Mouse (Mus musculus): ENCODE measurements around the gene Tmem151a. TPM values are rescaled to one million over a fixed set of nuclear protein-coding genes. Genes with fewer than 3 reads are reported as not detected.

The Tmem151a gene
- total and polyA plus RNA-seq, 2 experiments from 2014 or later: 37.0 to 46.2 TPM

GRCm38 (mm10) chr19:5117494-5118383, 32.4 kb upstream of the Tmem151a start:
- WGBS: 1% methylated on average over 82 of the region's 83 CpGs
- peak overlapping the region; percentile 93 for H3K27ac ChIP-seq (ENCODE audit: low read depth, low read length)
- H3K36me3 ChIP-seq (ENCODE audit: insufficient read depth): peaks cover 10% of the 10 kb centered on the region
- no peaks in the 10 kb centered on the region for H3K9me3 ChIP-seq (ENCODE audit: low read length)
- H3K4me1 ChIP-seq (ENCODE audit: insufficient read depth): peaks cover 7% of the 10 kb centered on the region
- peak; percentile 93 for TF ChIP-seq CTCF (IDR thresholded peaks at IDR 0.05; ENCODE audit: low read depth)
- peak overlapping the region; percentile 88 for H3K9ac ChIP-seq
- peak; percentile 91 for ATAC-seq
- no peaks in the 10 kb centered on the region for H3K27me3 ChIP-seq (ENCODE audit: insufficient read depth, low read length)
- peak overlapping the region; percentile 86 for H3K4me2 ChIP-seq (ENCODE audit: low read depth)
- H3K4me3 ChIP-seq (ENCODE audit: low read depth, low read length): peak overlapping the region; percentile 95
- peak; percentile 92 for DNase-seq

GRCm38 (mm10) chr19:5113783-5114182, 28.5 kb upstream of the Tmem151a start:
- ATAC-seq: no peak
- H3K9me3 ChIP-seq (ENCODE audit: low read length): no peaks in the 10 kb centered on the region
- H3K36me3 ChIP-seq (ENCODE audit: insufficient read depth): peaks cover 50% of the 10 kb centered on the region
- no peaks in the 10 kb centered on the region for H3K27me3 ChIP-seq (ENCODE audit: insufficient read depth, low read length)
- peaks cover 7% of the 10 kb centered on the region for H3K4me1 ChIP-seq (ENCODE audit: insufficient read depth)
- no peak for DNase-seq
- no peak overlapping the region for H3K27ac ChIP-seq (ENCODE audit: low read depth, low read length)
- no peak overlapping the region for H3K4me2 ChIP-seq (ENCODE audit: low read depth)
- 91% methylated on average over 7 of the region's 7 CpGs for WGBS
- TF ChIP-seq CTCF (IDR thresholded peaks at IDR 0.05; ENCODE audit: low read depth): no peak
- no peak overlapping the region for H3K4me3 ChIP-seq (ENCODE audit: low read depth, low read length)
- H3K9ac ChIP-seq: no peak overlapping the region

GRCm38 (mm10) chr19:5109659-5110453, 24.5 kb upstream of the Tmem151a start:
- Histone ChIP-seq H3K36me3 (ENCODE audit: insufficient read depth) (peaks cover 64% of the 10 kb centered on the region), H3K9ac (no peak overlapping the region), H3K27me3 (ENCODE audit: insufficient read depth, low read length) (no peaks in the 10 kb centered on the region), H3K27ac (ENCODE audit: low read depth, low read length) (no peak overlapping the region), H3K4me3 (ENCODE audit: low read depth, low read length) (no peak overlapping the region), H3K4me1 (ENCODE audit: insufficient read depth) (peaks cover 10% of the 10 kb centered on the region), H3K4me2 (ENCODE audit: low read depth) (no peak overlapping the region), H3K9me3 (ENCODE audit: low read length) (no peaks in the 10 kb centered on the region)
- WGBS: 78% methylated on average over 19 of the region's 19 CpGs
- ATAC-seq (no peak), DNase-seq (no peak)
- TF ChIP-seq CTCF (IDR thresholded peaks at IDR 0.05; ENCODE audit: low read depth): peak; percentile 59

GRCm38 (mm10) chr19:5108702-5109101, 23.4 kb upstream of the Tmem151a start:
- WGBS: 64% methylated on average over 4 of the region's 4 CpGs
- no peak for ATAC-seq

GRCm38 (mm10) chr19:5108271-5108575, 22.9 kb upstream of the Tmem151a start:
- TF ChIP-seq CTCF (IDR thresholded peaks at IDR 0.05; ENCODE audit: low read depth): peak; percentile 51
- no peak overlapping the region for H3K27ac ChIP-seq (ENCODE audit: low read depth, low read length)
- no peak overlapping the region for H3K9ac ChIP-seq
- no peaks in the 10 kb centered on the region for H3K9me3 ChIP-seq (ENCODE audit: low read length)
- no peak for ATAC-seq
- H3K27me3 ChIP-seq (ENCODE audit: insufficient read depth, low read length): no peaks in the 10 kb centered on the region
- peaks cover 70% of the 10 kb centered on the region for H3K36me3 ChIP-seq (ENCODE audit: insufficient read depth)
- no peak for DNase-seq
- no peak overlapping the region for H3K4me2 ChIP-seq (ENCODE audit: low read depth)
- H3K4me1 ChIP-seq (ENCODE audit: insufficient read depth): peaks cover 10% of the 10 kb centered on the region
- WGBS: 31% methylated on average over 5 of the region's 5 CpGs
- H3K4me3 ChIP-seq (ENCODE audit: low read depth, low read length): no peak overlapping the region

More at GRCm38 (mm10) chr19:5108702-5109101, 23.4 kb upstream of the Tmem151a start:
- no peak overlapping the region for H3K4me2 ChIP-seq (ENCODE audit: low read depth)
- peaks cover 69% of the 10 kb centered on the region for H3K36me3 ChIP-seq (ENCODE audit: insufficient read depth)
- H3K9me3 ChIP-seq (ENCODE audit: low read length): no peaks in the 10 kb centered on the region
- H3K4me3 ChIP-seq (ENCODE audit: low read depth, low read length): no peak overlapping the region
- no peaks in the 10 kb centered on the region for H3K27me3 ChIP-seq (ENCODE audit: insufficient read depth, low read length)
- no peak for DNase-seq
- H3K27ac ChIP-seq (ENCODE audit: low read depth, low read length): no peak overlapping the region
- peaks cover 10% of the 10 kb centered on the region for H3K4me1 ChIP-seq (ENCODE audit: insufficient read depth)
- no peak overlapping the region for H3K9ac ChIP-seq
- TF ChIP-seq CTCF (IDR thresholded peaks at IDR 0.05; ENCODE audit: low read depth): no peak

GRCm38 (mm10) chr19:5107556-5108270, 22.4 kb upstream of the Tmem151a start:
- H3K4me1 ChIP-seq (ENCODE audit: insufficient read depth): peaks cover 10% of the 10 kb centered on the region
- H3K9me3 ChIP-seq (ENCODE audit: low read length): no peaks in the 10 kb centered on the region
- H3K4me2 ChIP-seq (ENCODE audit: low read depth): no peak overlapping the region
- whole genome bisulfite sequencing: 80% methylated on average over 18 of the region's 18 CpGs
- H3K27ac ChIP-seq (ENCODE audit: low read depth, low read length): peak overlapping the region; percentile 64
- DNase-seq: no peak
- no peak for ATAC-seq
- peaks cover 73% of the 10 kb centered on the region for H3K36me3 ChIP-seq (ENCODE audit: insufficient read depth)
- H3K4me3 ChIP-seq (ENCODE audit: low read depth, low read length): no peak overlapping the region
- no peak for TF ChIP-seq CTCF (IDR thresholded peaks at IDR 0.05; ENCODE audit: low read depth)
- no peak overlapping the region for H3K9ac ChIP-seq
- no peaks in the 10 kb centered on the region for H3K27me3 ChIP-seq (ENCODE audit: insufficient read depth, low read length)
